Mouse (Mus musculus): Measurements from ENCODE around the gene Ccl28.
A peak's percentile ranks its signal among the peaks of the same experiment; 100 is the strongest.
"Not testable (repeated sequence)": the region's sequence is repeated elsewhere in the genome, so short reads cannot be mapped to it uniquely, and the experiment has no call there.

Ccl28 gene

DNA sequence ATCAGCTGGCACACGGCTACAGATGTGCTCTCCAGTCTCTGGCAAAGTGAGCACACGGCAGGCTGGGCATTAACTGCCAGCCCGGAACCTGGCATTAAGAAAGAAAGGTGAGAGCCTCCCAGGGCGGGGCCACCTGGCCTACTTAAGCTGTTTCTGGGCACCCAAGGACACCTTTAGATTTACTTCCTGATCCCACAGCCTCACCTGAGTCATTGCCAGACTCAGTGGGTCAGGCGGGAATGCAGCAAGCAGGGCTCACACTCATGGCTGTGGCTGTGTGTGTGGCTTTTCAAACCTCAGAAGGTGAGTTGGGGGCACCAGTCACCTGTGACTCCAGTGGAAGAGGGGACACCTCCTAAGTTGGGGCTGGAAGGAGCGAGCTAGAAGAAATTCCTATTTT, at the start of gene Ccl28:
Ccl28 (plus strand) TSS at position 186 of the 400 bp plus-strand sequence.
- DNase-seq = no peak

DNA sequence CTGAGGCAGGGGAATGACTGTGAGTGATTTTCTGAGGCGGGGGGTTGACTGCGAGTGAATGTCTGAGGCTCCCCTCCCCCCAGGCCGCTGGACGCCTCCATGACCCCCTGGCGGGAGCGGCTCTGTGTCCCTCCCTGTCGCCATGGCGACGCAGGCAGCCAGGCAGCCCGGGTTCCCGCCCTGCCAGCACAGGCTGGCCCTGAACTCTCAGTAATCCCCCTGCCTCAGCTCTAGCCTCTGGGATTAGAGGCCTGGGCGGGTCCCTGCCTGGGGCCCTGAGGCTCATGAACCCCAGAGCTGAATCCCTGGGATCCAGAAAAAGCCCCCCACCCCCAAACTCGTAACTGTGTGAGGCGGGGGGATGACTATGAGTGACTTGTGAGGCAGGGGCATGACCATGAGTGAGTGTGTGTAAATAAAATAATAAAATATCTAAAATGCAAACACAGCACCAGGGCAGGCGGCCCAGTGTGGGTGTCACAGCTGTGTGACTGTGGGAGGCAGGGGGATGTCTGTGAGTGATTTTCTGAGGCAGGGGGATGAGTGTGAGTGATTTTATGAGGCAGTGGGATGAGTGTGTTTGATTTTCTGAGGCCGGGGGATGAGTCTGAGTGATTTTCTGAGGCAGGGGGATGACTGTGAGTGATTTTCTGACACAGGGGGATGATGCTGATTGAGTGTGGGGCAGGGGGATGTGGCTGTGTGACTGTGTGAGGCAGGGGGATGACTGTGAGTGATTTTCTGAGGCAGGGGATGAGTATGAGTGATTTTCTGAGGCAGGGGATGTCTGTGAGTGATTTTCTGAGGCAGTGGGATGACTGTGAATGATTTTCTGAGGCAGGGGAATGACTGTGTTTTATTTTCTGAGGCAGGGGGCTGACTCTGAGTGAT, 27.1 kb upstream of the Ccl28 start:
- not testable (repeated sequence) for DNase-seq

- DNase-seq = not testable (repeated sequence)
Observed at GRCm38 (mm10) chr13:119598466-119598865, 25.2 kb upstream of the Ccl28 start.

DNA sequence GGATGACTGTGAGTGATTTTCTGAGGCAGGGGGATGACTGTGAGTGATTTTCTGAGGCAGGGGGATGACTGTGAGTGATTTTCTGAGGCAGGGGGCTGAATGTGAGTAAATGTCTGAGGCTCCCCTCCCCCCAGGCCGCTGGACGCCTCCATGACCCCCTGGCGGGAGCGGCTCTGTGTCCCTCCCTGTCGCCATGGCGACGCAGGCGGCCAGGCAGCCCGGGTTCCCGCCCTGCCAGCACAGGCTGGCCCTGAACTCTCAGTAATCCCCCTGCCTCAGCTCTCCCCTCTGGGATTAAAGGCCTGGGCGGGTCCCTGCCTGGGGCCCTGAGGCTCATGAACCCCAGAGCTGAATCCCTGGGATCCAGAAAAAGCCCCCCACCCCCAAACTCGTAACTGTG, 24.6 kb upstream of the Ccl28 start:
- not testable (repeated sequence) for DNase-seq

- DNase-seq = not testable (repeated sequence)
Observed at GRCm38 (mm10) chr13:119599498-119599897, 24.1 kb upstream of the Ccl28 start.

- DNase-seq = not testable (repeated sequence)
Observed at GRCm38 (mm10) chr13:119600166-119600565, 23.5 kb upstream of the Ccl28 start.

- DNase-seq = not testable (repeated sequence)
Observed at GRCm38 (mm10) chr13:119602688-119603331, 20.8 kb upstream of the Ccl28 start.

GRCm38 (mm10) chr13:119603890-119604289, 19.7 kb upstream of the Ccl28 start:
- not testable (repeated sequence) for DNase-seq

- not testable (repeated sequence) for DNase-seq
Observed at GRCm38 (mm10) chr13:119604322-119604721, 19.3 kb upstream of the Ccl28 start.

DNA sequence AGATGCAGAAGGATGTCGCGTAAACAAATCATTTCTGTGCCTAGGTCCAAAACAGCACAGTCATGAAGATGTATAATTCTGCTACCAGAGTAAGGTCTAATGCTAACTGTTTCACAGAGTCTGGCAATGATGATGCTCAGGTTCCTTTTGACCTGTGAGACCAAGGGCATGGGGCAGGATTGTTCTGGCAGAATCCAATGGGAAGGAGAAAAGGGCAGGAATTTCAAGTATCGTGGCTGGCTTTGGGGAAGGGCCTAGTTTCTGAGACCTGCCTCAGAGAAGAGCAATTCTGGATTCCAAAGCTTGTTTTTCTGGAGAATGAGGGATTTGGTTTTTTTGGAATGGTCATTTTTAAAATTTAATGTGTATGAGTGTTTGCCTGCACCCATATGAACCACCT, 4.8 kb upstream of the Ccl28 start:
- no peak for DNase-seq

GRCm38 (mm10) chr13:119619735-119620134, 3.9 kb upstream of the Ccl28 start:
- peak; percentile 61 for DNase-seq

GRCm38 (mm10) chr13:119625952-119626351, 2.3 kb downstream of the Ccl28 start:
- DNase-seq = peak; percentile 69

GRCm38 (mm10) chr13:119631482-119632155, 8.0 kb downstream of the Ccl28 start:
- DNase-seq = peak; percentile 81

GRCm38 (mm10) chr13:119632156-119632548, 8.5 kb downstream of the Ccl28 start:
- no peak for DNase-seq

DNA sequence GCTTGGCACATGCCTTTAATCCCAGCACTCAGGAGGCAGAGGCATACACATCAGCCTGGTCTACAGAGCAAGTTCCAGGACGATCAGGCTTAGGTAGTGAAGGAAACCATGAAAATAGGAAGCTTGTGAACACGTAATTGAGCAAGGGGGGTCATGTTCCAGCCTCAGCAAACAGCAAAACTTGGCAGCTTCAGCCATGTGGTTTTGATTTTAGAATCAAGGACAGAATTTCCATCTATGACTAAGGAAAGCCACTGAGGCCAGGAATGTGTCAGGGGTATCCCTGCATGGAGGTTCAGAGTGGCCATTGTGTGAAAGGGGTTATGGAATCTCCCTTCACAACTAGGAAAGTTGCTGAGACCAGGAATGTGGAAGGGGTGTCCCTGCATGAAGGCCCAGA, 11.9 kb downstream of the Ccl28 start:
- no peak for DNase-seq

DNA sequence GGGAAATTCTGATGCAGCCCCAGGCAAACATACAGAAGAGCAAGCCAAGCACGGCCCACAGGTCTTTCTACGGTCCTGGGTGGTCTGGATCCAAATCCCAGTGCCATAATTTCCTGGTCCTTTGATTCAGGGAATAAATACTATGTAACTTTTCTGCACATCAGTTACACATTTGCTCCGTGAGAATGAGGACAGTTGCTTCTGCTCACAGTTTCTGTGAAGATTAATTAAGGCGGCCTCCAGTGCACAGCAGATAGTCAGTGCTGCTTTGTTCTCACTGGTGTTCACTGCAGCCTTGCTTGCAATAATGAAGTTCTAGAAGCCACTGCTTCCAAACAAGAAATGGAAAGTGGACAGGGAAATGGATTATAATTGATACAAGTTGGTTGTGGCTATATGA, 14.2 kb downstream of the Ccl28 start:
- no peak for DNase-seq

DNA sequence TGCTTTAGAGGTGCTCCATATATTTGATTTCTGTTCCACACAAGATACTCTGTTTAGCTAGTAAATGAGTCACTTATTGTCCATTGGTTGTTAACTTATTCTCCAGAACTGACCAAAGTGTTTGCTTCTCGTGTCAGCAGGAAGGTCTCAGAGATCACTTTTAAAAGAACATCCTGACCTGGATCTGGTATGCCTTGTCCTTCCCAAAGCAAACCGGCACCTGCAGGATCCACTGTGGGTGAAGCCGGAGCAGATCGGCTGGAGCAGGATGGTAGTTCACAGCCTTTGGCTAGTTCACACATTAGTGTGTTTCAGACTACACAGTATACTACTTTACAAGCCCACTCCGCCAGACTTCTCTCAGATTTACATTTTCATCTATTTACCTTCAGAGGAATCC, 14.8 kb downstream of the Ccl28 start:
- peak; percentile 66 for DNase-seq

DNA sequence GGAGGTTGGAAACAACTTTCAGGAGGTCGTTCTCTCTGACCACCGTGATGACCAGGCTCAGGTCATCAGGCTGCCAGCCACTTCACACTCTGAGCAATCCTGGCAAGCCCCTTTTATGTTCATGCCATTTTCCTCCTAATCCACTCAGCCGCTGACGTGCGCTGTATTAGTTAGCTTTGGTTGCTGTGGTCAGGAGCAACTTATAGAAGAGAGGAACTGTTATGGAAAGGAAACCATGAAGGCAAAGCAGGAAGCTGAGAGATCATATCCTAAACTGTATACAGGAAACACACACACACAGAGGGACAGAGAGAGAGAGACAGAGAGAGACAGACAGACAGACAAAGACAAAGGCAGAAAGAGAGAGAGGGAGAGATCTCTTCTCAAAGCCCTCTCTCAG, 15.7 kb downstream of the Ccl28 start:
- no peak for DNase-seq

DNA sequence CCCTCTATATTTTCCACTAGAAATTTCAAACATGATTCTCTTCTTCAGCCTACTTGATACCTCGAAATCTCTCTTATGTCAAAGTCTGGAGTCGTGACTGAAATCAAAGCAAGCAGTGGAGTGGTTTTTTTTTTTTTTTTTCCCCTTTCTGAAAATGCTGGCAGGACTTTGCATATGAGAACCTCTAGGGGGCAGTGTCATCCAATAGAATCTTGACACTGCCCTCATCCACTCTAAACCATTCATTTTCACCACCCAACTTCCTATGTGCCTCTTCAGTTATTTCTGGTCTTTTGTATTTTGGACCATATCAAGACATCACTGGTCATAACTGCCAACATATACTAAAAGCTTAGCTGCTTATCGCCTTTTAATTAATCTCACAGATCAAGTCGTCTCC, 16.9 kb downstream of the Ccl28 start:
- DNase-seq = no peak

DNA sequence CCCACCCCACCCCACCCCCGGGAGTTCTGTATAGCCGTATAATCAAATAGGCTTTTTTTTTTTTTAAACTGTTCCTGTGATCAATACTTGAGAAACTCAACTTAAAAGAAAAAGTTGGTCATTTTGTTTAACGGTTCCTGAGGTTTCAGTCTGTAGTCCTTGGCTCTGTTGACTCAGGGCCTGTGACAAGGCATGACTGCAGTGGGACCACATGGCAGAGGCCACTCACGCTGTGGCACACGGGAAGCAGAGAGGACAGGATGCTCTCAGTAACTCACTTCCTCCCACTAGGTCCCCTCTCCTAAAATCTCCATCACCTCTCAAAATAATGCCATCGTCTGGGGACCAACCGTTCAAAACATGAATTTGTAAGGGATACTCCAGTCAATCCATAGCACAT, 17.5 kb downstream of the Ccl28 start:
- no peak for DNase-seq

DNA sequence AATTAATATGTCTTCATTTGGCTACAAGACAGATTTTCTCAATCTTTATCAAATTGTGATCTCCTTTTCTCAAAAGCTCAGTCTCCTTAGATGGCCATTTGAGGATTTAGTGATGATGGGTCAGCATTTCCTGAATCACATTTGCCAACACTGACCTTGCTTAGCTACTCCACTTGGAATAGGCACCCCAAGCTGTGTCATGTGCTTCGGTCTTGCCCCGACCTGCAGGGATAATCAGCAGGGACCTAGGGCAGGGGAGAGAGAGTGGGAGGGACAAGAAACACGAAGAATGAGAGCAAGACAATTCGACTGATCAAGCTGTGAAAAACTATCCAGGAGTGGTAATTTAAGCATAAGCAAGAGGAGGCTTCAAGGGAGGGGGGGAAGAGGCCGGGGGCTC, 21.1 kb downstream of the Ccl28 start:
- DNase-seq = no peak

DNA sequence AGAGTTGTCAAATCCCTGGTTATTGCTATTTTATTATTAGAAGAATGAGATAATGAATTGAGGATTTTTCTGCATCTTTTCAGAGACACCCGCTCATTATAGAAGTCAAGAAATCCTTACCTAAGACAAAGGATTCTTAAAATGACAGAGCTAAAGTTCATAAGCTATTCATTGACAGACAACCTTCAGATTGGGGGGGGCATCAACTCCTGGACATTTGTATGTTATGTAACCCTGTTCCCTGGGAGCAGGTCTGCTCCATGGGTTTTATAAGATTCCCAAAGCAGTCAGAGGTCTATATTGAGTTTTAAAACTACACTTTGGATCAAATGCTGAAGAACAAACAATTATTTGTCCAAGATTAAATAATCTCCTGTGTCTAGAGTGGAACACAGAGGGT, 22.9 kb downstream of the Ccl28 start:
- no peak for DNase-seq

DNA sequence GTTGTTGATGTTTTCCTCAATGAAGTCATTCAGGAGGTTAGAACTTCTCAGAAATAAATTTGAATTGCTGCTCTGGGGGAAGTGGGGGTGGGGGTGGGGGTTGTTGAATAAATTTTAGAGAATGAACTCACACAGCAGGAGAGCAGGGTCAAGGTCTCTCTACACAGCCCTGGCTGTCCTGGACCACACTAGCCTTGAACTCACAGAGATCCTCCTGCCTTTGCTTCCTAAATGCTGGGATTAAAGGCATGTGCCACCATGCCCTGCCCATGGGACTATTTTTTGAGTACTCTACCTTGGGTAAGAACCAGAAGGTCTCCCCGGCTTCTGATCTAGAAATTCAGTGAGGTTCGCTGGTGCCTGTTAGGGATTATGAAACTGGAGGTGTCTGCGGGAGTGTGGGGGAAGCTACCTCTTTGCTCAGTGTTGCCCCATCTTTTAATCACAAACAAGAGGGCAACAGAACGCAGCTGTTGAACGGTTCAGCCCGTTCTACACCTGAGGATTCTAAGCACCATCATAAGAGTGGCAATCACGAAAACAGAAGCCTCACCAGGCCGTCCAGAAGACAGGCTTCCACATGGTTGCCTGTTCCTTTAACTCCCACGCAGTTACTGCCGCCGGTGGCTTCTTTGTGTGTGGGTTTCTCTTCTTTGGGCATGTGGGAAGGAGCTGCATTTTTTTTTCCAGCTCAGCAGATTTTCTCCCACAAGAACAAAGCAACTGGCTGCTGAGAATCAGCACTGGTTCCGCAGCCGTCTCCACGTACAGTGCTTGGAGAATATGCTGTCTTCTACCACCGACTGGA, 25.5 kb downstream of the Ccl28 start:
- DNase-seq = no peak

Data from kidney, adult 18-20 months (tissue).